Mouse (Mus musculus): ENCODE measurements around the gene Adgrb3.
"Not testable (repeated sequence)": the region's sequence is repeated elsewhere in the genome, so short reads cannot be mapped to it uniquely, and the experiment has no call there.

Gene Adgrb3

DNA sequence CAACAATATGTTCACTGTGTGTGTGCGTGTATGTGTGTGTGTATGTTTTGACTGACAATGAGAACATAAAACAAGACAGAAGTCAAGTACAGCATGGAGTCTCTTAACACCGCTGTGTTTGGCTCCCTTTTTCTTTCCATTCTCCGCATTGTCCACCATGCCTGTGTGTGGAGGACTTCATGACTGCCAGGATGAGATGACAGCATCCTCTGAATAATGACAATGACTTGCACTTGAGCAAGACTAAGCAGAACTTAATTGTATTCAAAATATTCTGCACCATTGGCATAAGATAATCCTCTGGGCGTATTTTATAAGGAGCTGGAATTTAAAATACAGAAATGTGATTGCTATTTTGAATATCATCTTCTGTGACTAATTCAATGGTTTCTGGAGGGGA is 326.0 kb downstream of the Adgrb3 start:
- no peak for DNase-seq

DNA sequence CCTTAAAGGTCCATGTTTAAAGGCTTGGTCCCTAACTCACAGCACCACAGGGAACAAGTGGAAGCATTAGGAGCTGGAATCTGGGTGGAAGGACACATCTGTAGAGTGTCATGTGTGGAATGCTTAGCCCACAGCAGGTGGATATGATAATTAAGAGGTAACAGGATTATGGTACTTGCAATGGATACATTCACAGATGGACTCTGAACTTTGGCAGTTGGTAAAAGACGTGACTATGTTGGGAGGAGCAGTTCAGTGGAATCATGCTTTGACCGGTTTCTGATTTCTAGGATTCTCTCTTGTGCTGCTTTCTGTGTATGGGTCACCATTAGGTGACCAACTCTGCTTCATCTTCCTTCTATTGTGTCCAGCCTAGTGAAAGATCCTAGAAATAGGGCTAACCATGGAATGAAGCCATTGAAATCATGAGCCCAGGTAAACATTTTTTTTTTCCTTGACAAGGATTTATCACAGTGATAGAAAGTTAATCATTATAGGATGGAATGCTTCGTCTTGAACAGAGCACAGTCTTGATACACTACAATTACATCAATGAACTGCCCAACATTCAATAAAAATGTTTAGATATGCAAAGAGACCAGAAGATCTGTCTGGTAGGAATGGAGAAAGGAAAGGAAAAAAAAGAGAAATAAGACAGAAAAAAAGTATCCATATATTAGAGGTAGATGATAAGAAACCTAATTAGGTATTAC is 334.1 kb downstream of the Adgrb3 start:
- DNase-seq = no peak

GRCm38 (mm10) chr1:25491503-25491902 is 338.0 kb downstream of the Adgrb3 start:
- DNase-seq = no peak

GRCm38 (mm10) chr1:25490174-25490573 is 339.3 kb downstream of the Adgrb3 start:
- no peak for DNase-seq

DNA sequence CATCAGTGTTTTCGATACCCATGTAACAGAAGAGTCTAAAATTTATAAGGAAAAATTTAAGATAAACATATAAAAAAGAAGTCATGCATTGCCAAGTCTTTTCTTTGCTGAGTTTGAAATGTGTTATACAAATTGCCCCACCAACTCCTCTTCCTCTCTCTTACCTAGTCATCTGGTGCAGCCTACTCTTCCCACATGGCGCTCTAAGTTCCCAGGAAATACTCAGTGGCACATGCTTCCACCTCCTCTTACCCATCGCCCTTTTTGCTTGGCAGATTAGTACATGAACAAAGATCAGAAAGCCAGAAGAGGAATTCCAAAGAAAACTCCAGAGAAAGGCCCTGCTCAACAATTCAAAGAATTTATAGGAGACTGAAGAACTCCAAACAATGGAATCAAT is 353.8 kb downstream of the Adgrb3 start:
- no peak for DNase-seq

DNA sequence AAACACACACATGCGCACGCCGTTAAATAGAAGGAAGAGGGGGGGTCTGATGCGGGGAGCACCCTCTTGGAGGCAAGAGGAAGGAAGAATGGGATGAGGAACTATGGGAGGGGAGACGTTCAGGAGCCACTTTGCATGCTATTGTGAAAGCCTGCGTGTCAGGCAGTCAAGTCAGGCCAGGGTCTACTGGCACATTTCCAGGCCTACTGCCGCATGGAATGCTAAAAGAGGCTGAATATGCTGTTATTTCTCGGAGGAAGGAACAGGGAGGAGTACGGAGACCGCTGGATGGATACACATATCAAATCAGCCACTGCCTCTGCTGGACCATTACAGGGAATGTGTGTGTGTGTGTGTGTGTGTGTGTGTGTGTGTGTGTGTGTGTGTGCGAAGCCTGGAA is 355.0 kb downstream of the Adgrb3 start:
- peak; percentile 7 for DNase-seq

DNA sequence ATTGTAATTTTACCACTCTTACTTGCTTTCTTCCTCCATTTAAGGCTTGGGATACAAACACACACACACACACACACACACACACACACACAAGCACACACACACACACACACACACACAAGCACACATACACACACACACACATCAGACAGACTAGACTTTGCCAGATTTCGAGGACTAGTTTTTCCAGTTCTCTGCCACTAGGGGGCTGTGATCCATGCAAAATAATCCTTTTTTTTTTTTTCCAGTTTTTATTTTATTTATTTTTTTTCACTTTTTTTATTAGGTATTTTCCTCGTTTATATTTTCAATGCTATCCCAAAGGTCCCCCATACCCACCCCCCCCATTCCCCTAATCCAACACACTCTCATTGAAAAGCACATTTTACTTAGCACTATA is 357.9 kb downstream of the Adgrb3 start:
- not testable (repeated sequence) for DNase-seq

DNA sequence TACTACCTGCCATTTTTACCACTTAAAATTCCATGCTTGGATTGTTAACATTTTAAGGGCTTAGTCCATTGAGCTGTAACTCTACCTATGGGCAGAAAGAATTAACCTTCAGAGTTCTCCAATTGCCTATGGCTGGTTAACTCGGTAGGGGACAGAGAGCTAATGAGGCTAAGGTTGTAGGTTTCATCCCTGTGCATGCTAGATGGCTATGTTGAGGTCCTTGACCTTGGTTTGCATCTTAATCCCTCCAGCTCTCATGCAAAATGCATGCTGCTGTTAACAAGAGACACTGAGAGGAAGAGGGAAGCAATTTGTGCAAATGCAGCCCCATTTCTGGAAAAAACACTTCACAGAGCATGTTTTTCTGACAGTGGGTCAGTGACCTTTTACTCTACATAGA is 366.9 kb downstream of the Adgrb3 start:
- DNase-seq = no peak

- DNase-seq = no peak
Measured at GRCm38 (mm10) chr1:25435506-25435905, 394.0 kb downstream of the Adgrb3 start.

DNA sequence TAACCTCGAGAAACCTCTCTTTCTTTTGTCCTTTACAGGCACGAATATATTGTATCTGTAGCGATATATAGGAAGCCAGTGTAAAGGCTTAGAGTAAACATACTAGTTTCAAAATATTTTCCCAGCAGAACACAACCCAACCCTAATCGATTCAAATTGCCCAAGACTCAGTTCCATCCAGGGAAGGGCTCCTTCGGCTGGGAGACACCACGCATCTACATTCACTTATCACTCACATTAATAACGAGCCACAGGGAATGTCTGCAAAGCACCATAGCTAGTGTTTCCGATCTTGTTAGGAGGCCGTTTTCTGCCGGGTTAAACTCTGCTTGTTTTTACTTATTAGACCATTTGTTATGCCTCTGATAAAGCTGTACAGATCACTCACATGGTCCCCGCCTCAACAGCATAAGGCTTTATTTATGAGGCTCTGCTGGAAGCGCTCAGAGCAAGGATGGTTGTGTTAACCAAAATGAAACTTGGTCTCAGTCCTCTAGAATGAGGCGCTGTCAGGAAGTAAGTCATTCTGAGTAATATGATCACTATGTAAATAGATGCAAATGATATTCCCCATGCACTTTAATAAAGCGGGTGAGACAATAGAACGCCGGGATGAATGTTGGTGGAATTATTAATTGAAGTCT is 399.2 kb downstream of the Adgrb3 start:
- DNase-seq = no peak

DNA sequence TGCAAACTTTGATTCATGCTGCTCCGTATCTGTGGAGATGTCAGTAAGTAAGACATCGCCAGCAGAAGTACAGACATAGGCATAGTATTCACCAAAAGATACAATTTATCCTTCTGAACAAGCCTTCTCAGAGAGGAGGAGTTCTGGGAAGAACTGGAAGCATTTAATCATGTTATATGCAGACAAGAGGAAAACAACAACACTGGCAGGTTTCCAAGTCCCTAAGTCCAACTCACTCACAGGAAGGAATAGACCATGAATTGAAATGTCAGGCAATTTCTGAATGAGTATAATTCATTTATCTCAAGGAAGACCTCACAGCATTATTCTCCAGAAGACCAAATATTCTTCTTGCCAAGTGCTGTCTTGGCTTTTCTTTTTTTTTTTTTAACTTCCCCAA is 408.8 kb downstream of the Adgrb3 start:
- no peak for DNase-seq

DNA sequence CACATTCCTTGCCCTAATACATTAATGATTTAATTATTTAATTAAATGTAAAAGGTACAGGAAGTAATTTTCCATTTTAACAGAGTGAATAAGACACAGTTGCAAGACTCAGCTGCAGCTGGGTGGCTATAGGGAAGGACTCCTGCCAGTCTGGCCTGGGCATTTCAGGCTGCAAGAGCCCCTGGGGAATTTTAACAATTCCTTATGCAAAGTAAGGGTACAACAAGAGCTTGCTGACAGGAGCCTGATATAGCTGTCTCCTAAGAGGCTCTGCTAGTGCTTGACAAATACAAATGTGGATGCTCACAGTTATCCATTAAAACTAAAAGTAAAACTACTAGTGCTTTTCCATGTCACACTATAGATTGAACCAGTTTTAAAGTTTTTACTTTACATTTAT is 410.1 kb downstream of the Adgrb3 start:
- no peak for DNase-seq

DNA sequence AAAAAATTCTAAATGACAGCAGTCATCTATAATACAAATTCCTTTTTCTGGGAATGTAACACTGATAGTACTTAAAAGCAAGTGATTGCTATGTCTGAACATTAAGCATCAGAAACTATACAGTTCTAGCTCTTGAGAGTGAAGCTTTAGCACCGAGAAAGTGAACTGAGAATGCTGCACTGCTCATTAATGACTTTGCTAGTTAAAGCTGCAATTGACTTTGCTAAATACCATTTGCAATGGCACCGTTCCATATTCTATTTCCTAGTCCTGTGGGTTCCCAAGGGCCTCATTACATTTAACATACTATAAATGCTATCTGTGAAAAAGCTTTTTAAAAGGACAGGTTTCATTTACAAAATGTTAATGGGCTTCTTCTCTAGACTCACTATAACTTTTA is 414.4 kb downstream of the Adgrb3 start:
- no peak for DNase-seq

DNA sequence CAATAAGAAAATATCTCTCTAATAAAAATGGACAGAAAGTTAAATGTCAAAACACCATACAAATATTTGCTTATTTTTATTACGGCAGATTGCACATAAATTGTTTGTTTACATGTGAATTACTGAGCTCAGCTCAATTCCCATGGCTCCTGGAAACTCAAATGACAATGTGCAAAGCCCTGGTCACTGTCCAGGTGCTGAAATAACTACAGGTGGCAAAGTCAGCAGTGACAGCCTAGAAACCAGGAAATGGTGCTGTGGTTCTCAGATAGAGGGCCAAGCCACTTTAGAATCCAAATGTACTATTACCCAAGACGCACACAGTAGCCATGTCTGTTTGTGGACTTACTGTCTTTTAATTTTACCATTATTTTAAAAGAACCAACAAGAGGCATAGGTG is 465.3 kb downstream of the Adgrb3 start:
- DNase-seq = no peak

DNA sequence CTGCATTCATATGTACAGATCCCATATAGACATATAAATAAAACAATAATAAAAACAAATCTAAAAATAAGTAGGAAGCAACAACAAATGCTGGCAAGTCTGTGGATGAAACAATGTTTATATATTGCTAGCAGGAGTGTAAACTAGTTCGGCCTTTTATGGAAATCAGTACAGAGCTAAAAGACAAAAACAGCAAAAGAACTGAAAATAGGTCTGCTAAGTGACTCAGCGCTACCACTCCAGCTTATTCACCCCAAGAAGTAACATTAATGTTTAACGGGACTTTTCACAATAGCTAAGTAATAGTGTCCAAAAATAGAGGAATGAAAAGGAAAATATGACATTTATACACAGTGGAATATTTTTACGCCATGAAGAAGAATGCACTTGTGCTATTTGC is 471.0 kb downstream of the Adgrb3 start:
- no peak for DNase-seq

DNA sequence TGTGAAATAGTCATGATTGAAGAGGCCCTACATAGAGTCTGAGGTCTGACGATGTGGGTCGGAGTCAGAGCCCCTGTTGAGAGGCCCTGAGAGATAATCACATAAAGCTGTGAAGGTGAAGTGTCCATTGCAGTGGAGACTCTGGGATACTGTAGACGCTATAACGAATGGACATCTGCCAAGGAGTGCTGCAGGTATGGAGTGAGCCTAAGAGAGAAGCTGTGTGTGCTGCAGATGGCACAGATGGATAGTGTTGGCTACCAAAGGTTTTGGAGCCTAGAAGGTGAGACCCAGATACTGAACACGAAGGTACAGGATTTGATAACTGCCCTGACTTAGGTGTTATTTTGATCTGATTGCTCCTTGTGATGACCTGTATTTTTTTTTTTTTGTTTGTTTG is 474.0 kb downstream of the Adgrb3 start:
- no peak for DNase-seq

GRCm38 (mm10) chr1:25344876-25345275 is 484.6 kb downstream of the Adgrb3 start:
- DNase-seq = no peak

- DNase-seq = no peak
Measured at GRCm38 (mm10) chr1:25325406-25325805, 504.1 kb downstream of the Adgrb3 start.

DNA sequence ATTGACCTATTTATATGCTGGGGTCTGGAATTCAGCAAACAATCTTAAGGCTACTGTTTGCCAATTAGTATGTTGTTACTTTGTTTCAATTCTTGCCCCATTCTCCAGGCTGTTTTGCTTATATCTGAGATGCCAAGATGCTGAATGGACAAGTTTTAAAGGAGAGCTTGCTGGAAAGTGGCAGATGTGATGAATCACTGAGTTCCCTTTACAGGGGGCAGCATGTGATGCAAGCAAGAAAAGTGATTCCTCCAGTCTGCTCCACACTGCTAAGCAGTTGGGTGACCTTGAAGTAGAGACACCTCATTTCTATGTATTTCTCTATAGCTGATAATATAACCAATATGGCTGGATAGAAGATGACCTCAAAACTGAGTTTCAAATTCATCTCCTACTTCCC is 512.4 kb downstream of the Adgrb3 start:
- DNase-seq = no peak

DNA sequence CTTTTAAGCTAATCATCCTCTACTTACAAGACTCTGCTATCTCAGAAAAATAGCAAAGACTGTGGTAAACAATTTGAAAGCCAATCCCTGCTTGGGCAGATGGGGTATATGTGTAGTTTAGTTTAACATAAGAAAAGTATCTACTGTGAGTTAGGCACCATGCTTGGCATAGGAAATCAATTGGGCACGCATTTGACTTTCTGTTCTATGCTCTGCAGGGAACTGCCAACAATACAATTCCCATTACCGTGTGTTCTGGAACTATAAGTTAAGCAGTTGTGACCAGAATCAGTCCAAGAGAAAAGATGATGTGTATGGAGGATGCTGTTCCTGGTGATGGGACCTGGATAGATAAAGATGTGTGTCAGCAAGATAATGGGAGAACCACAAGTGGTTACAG is 517.2 kb downstream of the Adgrb3 start:
- DNase-seq = no peak

DNA sequence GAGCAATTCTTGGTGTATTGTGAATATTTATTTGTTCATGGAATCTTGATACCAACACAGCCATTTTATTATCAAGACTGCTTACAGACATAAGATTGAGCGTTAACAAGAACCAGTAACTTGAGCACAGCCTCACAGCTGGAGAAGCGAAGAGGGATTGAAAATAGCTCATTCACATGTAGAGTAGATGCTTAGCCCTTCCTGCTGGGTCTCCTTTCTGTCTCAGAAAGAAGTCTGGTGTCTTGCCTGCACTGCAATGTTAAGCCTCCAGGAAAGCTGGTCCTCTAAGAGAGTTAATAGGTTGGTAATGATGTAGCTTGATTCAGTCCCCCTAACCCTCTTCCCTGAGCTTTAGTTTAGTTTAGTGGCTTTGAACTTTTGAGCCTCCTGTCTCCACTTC is 519.4 kb downstream of the Adgrb3 start:
- no peak for DNase-seq

DNA sequence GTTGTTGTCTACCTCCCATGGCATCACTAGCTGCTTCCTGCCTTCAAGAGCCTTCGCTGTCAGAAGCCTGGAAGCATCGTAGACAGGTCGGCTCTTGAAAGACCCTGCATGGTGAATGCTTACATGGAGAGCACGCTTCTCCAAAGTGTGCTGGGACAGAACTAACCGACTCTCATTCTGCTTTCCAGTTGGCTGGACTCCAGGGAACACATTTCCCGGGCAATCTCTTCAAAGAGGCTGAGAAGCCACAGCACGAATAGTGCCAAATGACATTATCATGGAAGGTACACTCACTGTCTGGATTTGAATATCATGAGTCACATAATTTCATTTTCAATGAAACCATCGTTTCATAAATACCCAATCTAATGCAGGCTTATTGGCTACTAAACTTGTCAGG is 548.0 kb downstream of the Adgrb3 start:
- DNase-seq = no peak

GRCm38 (mm10) chr1:25250562-25250961 is 578.9 kb downstream of the Adgrb3 start:
- DNase-seq = no peak

DNA sequence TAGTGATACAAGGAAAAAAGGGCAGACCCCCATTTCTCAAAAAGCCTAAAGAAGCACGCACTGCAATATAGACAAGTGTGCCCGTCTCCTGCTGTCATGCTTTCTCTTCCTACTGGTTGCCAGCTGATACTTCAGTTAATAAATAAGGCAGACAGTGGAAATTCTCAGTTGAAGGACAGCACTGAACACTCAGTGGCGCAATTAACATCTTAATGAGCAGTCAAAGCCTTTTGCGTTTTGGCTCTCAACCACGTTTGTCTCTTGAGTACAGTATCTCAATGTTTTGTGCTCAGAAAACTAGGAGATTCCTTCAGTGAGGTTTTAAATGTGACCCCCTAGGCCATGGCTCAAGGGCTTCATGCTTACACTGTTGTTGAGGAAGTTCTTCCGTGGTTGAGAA is 587.1 kb downstream of the Adgrb3 start:
- no peak for DNase-seq

DNA sequence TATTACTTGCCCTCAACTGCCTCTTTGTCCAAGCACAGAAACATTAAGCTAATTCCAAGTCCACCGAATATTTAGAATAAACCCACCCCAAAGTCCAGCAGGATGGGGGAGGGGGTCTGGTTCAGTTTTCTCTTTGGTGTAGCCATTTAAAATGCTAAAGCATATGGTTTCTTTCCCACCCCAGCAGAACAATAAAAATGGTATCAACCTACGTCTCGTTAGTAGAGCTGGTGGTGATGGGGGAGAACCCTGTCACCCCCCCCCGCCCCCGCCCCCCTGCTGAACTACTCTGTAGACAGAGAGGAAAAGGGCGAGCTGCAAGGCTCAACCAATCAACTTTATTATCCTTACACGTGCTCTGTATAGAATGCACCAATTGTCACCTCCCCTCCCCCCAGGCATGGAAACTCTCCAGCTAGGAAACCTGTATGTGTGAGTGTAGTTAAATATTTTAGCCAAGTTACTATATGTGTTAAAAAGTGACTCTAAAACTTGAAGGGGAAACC is 600.2 kb downstream of the Adgrb3 start:
- no peak for DNase-seq

All from kidney, postnatal 10 days (tissue).